Mouse (Mus musculus): ENCODE measurements around the gene Rap1gap2. TPM values are rescaled to one million over a fixed set of nuclear protein-coding genes. Genes with fewer than 3 reads are reported as not detected.
"Not testable (repeated sequence)": the region's sequence is repeated elsewhere in the genome, so short reads cannot be mapped to it uniquely, and the experiment has no call there.

The Rap1gap2 gene
- total RNA-seq, 1 experiment from 2014 or later, result 11.5 TPM

DNA sequence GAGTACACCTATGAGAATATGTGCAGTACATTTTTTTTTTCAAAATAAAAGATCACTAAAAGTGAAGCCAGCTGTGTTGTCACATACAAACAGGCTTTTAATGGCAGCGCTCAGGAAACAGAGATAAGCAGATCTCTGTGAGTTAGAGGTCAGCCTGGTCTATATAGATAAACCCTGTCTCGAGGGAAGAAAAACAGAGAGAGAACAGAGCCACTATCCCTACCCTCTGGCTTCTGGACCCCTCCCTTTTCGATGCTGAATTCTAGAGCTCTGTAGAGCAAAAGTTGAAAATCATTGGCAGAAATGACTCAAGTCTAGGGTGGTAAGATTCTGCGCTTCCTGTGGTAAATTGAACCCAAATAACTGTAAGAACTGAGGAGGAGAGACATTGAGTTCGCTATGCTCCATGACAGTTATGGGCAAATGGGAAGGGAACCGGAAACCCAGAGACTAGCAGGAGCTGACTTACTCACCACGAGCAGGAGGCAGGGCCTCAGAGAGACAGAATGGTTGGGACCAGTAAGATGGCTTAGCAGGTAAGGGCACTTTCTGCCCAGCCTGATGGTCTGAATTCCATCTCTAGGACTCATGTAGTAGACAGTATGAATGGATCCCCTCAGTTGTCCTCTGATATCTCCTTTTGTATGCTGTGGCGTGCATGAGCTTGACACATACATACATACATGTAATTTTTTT is 11.4 kb upstream of the Rap1gap2 start:
- no peak for DNase-seq

DNA sequence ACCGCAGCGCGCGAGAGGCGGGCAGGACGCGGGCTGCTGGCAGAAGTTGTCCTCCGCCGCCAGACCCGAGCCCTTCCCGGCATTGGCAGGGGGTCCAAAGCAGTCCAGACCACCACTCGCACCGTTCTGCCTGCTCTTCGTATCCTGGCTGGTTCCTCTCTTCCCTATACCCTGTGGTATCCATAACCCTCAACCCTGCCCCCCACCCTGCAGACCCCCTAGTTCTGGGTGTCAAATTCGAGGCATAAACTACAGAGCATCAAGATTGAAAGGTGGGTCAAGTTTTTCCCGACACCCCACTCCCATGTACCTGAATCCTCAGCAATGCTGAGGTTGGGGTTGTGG is 9.2 kb upstream of the Rap1gap2 start:
- no peak for DNase-seq

DNA sequence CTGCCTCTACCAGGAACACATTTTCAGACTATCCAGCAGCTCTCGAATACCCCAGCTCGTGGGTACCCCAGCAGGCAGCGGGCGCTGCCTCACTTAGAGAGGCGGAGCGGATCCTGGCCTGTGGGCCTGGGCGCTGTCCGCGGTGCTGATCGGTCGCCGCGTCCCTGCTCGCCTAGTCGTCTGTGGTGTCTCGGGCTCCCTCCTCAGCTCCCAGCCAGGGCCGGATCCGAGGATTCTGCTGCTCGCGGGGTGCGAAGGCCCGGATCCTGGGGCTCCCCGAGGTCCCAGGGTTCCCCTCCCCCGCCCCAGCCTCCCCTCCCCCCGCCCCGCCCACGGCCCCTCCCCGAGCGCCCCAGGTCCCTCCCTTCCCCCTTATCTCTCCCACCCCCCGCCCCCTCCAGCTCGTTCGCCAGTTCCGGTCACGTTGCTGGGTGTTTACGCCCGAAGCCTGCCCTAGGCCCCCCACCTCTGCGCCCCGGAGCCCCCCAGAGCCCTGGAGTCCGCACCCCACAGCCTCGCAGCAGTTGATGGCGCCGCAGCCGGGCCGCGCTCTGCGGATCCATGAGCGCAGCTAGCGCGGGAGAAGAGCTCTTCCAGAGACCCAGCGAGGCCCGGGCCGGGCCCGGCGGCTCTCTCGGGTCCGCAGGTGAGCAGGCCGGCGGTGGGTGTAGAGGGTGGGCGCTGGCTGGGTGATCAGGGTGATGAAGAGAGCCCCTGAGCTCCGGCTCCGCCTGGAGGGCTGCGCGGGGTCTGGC is 8.7 kb upstream of the Rap1gap2 start, which contains the start of gene Ccdc92b:
Gene Ccdc92b, plus strand, starts transcription at position 405 of the 755 bp plus-strand sequence.
- DNase-seq, result peak; percentile 89

DNA sequence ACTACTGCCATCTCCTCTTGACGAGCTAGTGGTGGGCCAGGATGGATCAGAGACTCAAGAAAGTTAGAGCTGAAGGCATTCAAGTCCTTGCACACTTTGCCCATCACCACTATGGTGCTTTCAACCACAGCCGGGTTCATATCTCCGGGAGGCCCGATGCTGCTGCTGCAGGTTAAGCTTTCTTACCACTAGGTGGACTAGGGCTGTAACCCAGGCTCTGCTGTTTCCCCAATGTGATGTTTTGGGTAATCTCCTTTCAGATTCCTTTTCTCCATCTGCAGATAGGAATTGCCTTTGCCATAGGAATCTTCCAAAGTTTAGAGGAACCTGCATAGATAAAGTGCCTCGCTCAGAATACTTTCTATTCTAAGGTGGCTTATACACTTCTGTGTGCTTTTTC is 4.9 kb upstream of the Rap1gap2 start:
- DNase-seq, result no peak

DNA sequence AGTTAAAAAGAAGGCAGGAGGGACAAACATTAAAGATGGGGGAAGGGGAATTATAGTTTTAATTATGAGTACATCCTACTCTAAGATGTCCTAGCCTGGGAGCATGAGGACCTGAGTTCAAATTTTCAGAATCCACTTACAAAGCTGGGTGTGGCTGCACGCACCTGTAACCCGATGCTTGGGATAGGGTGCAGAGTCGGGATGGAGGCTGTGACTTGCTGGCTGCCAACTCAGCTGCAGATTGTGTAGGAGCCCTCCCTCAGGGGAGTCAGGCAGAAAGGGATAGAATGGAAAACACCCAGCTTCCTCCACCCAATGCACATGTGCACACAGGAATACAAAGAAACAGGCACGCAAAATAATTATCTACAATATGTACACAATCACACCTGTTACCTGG is 2.7 kb upstream of the Rap1gap2 start:
- no peak for DNase-seq

DNA sequence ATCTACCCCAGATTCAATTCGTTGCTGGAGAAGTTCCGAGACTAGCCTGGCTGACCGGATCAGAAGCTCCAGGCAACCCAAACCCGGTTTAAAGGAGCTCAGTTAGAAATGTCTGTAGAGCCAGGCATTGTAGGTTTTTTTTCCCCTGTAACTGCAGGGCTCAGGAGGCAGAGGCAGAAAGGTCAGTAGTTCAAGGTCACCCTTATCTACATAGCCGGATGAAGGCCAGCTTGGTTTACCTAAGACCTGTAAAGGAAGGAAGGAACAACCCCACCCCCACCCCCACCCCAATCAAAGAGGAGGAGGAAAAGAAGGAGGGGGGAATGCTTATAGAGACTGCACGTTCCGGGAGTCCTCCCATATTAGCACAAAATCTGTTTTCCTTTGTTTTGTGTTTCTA is 722 bp upstream of the Rap1gap2 start:
- DNase-seq, result no peak

DNA sequence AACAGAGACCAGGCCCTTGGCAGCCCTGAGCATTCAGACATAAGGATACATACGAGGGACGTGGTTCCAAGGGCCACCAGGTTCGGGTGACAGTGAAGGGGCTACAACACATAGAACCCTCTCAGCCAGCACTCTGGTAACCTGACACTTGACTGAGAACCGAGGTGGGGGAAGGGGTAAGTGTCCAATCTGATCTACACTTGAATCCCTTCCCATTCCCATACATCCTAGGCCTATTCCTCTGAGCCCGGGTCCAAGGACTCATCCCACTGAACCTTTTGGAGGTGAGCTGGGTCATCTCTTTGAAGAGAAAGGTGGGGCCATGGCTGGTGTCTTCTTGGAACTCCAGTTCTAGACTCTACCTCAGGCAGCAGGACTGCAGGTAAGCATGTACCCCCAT is 647 bp downstream of the Rap1gap2 start:
- no peak for DNase-seq

DNA sequence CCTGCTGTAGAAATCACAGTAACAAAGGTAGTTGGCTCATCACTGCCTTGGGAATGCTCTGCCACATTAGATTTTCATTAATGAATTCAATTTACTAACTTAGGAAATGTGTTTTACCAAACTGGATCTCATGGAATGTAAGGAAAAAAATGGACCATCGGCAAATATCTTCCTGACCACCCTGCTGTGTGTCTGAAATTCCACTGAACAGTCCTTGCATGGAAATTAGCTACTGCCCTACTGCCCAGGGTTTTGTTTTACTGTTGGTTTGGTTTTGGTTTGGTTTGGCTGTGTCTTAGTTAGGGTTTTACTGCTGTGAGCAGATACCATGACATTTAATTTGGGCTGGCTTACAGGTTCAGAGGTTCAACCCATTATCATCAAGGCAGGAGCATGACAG is 8.4 kb downstream of the Rap1gap2 start:
- no peak for DNase-seq

DNA sequence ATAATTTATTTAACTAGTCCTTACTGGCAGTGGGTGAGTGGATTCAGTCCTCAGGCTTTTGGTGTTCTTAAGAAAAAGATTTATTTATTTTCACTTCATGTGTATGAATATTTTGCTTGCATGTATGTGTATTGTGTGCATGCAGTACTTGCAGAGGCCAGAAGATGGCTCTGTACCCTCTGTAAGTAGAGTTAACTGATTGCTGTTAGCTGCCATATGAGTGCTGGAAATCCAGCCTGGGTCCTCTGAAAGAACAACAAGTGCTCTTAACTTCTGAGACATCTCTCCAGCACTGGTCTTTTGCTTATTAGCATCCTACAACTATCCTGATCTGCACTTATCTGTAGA is 12.8 kb downstream of the Rap1gap2 start:
- no peak for DNase-seq

DNA sequence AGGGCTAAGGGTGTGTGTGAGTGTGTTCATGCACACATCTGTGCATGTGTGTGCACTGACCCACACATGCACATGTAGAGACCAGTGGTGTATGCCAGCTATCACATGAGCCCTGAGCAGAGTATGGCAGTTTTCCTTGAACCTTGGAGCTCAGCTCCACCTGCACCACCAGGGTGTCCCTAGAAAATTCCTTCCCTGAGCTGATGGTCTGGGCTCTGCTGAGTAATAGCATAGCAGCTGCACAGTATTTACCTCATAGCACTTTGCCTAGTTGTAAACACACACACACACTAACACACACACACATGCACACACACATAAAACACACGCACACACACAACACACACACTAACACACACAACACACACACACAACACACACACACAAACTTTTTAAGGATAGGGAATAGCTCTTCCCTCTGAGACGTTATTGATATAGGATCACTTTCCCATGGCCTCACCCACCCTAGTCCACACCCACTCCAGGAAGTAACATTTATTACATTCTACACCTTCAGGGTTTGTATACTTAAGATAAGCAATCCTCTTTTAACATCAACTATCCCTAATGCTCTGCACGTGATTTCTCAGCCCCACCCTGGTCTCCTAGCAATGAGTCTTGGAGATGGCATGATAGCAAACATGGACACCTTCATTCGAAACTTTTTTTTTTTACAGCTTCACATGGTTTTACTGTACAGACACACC is 13.3 kb downstream of the Rap1gap2 start:
- no peak for DNase-seq

DNA sequence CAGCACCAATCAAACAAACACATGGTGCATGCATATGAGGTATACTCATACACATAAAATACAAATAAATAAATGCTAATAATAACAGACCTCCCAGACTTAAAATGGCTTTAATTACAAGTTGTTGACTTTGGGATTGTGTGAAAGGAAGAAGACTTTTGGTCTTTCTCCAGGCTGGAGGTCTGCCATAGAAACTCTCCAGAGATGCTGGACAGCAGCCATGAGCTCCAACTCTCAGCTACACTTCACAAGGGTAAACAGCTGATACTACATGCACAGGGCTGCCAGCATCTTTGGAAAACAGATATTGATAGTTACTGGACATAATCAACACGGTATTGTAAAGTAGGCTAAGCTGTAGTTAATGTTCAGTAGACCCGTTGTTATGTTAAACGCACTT is 18.5 kb downstream of the Rap1gap2 start:
- DNase-seq, result no peak

DNA sequence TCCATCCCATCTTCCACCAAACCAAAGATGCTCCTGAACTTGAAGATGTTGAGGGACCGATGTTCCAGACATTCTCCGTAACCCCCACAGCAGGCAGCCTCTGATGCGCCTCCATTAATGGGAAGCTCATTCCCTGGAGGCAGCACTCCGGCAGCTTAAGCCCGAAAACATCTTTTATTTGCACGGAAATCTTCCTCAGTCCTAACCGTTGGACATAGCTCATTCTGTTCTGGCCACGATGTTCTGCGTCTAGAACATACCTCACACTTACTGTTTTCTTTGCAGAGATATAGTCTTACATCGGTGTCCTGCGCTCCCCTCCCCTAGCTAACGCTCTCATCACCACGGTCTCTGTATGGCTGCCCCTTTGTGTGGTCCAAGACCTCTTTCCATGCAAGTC is 20.0 kb downstream of the Rap1gap2 start:
- DNase-seq, result no peak

DNA sequence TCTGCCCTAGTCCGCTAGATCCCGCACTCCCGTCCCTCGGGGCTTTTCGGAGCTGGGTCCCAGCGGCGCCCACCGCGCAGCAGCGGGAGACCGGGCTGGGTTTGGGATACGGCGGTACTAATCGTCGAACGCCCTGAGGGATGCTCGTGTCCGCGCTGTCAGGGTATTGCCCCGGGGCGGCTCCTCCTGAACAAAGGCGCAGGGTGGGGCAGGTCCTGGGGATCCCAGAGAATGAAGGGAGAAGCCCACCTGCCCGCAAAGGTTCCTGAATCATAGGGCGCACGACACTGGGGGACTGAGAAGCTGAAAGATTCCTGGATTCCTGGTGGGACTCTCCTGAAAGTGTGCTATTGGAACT is 20.5 kb downstream of the Rap1gap2 start:
- no peak for DNase-seq

DNA sequence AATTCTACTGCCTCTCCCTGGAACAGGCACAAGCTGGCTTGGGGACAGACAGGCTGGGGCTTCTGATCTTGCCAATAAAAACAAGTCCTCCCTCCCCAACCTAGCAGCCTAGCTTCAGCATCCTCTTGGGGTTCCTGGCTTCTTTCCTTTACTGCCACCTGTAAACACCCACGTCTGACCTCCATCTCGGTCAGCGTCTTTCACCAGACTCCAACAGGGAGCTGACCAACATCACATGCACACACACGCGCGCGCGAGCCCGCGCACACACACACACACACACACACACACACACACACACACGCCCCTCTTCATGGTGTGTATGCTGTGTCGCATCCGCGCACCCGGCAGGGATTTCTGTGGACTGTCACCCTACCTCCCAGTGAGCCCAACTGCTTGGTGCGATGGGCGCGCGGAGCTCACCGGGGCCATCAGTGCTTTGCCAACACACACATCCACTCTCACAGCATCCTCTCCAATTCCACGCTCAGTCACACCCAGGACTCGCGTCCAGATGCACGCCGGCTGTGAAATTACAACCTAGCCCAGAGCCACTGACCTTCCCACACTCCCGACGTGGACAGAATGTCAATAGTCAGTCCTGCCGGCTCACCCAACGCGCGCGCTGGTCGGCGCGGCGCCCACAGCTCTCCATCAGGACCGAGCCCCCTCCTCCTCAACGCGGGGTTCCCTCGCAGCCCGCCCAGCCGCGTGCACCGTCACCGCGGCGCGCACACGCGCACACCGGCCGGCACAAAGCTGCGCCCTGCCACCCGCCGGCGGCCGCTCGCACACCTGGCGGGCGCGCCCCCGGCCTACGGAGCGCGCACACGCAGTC is 21.1 kb downstream of the Rap1gap2 start:
- no peak for DNase-seq

DNA sequence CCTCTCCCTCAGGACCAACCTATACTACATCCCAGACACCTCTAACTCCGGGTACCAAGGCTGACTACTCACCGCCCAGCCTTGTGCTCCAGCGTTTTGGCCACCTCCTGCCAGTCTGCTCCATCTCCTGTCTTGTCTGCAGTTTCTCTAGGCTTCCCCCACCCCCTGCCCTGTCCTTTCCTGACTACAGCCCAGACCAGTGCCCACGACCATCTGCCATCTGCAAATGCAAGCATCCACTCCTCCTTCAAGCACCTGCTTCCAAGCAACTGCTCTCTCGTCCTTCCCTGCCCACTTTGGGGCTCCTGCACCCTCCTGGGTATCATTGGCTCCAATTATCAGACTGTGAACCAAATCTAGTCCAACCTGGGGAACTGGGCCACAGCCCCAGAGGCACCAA is 24.3 kb downstream of the Rap1gap2 start:
- no peak for DNase-seq

DNA sequence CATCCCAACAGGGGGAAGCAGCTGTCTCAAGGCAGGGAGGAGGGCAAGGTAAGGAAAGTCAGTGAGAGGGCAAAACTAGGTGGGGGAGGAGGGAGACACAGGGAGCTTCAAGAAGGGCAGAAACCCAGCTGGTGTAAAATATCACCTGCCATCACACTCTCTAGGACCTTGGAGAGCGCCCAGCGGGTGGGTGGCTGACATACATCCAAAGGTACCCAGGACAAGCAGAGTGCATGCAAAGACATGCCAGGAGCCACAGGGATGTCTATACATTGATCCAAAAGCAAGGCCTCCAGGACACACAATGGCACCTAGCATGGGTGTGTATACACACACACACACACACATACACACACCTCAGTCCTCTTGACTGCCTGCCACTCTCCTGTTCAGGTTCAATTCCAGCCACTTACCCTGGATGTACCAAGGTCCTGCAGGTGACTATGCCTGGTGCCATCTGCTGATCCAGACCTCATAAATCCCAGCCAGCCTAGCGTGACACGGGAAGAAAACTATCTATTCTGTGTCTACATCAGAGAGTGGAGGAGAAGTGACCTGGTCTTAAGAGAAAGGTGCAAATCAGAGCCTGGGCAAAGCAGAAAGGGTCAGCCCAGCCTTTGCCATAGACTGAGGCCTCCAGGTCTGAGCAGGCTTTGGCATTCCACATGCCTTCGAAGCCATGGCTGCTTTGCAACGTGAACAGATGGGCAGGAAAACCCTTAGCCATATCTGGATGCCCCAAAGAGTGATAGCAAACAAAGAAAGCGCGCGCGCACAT is 25.6 kb downstream of the Rap1gap2 start:
- DNase-seq, result peak; percentile 28

DNA sequence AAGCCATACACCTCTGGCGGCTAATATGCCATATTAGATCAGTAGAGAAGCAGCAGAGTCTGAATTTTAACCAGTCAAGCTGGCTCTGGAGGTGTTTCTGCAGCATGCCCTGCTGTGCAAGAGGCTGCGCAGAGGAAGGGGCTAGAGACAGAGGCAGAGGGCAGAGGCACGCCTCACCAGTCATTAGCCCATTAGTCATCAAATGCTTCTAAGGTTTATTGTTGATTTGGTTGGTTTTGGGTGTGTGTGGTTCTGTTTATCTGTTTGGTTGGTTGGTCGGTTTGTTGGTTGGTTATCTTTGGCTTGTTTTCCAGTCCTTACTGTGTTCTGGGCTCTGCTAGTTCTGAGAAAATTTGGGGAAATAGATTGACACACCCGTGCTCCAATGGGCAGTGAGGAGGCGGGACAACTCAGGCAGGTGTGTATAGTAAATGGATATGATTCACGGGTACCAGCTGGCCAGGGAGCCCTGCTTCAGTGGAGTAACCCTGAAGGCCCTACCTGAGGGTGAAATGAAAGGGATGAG is 26.8 kb downstream of the Rap1gap2 start:
- DNase-seq, result no peak

DNA sequence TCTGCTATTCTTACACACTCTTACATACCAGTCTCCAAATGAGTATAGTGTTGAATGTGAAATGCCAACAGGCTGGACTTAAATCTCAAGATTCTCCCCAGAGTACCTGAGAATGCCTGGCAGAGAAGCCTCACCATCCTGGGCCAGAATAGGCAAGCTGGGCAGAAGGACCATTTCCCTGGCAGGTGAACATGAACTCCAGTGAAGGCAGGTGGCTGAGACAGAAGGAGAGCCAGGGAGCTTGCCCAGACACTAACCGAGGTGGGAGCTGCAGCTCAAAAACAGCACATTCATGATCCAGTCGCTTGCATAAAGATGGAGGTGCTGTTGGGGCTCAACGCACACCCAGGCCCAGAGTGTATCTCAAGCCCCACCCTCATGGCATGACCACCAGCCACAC is 28.3 kb downstream of the Rap1gap2 start:
- no peak for DNase-seq

DNA sequence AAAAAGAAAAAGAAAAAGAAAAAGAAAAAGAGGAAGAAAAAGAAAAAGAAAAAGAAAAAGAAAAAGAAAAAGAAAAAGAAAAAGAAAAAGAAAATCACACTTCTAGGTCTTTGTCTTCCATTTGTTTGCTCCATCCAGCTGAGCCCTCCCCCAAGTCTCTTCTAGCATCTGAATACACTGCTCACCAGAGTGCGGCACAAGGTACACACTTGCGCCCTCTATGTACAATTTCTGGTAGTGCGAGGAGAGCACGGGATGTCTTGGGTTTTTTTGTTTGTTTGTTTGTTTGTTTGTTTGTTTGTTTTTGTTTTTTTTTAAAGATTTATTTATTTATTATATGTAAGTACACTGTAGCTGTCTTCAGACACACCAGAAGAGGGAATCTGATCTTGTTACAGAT is 29.4 kb downstream of the Rap1gap2 start:
- not testable (repeated sequence) for DNase-seq

DNA sequence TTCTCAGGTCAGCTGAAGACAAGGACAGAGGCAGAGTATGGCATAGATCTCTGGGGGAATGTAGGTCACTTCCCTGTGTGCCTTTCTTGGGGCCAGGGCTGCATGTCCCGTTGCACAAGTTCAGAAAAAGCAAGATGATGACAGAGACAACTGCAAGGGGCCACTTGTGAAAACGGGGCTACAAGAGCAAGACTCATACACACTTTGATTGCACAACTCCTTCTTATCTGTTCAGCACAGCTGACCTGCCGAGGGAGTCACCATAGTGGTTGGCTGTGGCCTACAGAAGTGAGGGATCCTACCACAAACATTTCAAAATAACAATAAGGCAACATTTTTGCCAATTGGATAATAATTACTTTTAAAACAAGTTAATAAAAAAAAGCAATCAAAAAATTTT is 33.6 kb downstream of the Rap1gap2 start:
- DNase-seq, result no peak

DNA sequence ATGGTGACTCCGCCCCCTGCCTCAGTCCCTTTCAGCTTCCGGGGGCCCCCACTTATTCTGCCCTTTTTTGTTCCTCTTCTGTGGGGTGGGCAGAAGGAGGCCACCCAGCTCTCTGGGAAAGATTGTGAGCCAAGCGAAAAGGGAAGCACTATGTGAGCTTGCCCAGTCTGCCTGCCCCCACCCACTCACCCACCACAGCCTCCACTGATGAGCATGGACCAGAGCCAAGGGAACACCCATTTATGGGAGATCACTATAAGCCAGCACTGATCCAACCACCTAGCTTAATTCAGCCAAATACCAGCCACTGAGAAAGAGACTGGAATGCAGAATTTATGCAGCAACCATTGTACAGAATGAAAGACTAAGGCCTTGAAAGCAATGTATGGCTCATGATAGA is 34.8 kb downstream of the Rap1gap2 start:
- no peak for DNase-seq

Data from adrenal gland, postnatal 25 days (tissue).